Mouse (Mus musculus) liver, postnatal 0 days (tissue): ENCODE measurements at regions not wholly inside any gene's neighbourhood (a gene's known extent, or its start where the extent isn't known, plus 50 kb on each side); places are given as distances from the start of the nearest gene placed in this dataset.

ENCODE experiments used
- CTCF ChIP-seq: sonication (generic); IDR thresholded peaks from 2 replicates; pipeline ENCODE4 v1.5.1; 2016; ENCODE audit warnings: antibody characterized with exemption, low read depth
- EP300 ChIP-seq: IDR thresholded peaks from 2 replicates; pipeline ENCODE4 v1.6.1; 2016; ENCODE audit warnings: antibody characterized with exemption, low read depth, mild to moderate bottlenecking

DNA sequence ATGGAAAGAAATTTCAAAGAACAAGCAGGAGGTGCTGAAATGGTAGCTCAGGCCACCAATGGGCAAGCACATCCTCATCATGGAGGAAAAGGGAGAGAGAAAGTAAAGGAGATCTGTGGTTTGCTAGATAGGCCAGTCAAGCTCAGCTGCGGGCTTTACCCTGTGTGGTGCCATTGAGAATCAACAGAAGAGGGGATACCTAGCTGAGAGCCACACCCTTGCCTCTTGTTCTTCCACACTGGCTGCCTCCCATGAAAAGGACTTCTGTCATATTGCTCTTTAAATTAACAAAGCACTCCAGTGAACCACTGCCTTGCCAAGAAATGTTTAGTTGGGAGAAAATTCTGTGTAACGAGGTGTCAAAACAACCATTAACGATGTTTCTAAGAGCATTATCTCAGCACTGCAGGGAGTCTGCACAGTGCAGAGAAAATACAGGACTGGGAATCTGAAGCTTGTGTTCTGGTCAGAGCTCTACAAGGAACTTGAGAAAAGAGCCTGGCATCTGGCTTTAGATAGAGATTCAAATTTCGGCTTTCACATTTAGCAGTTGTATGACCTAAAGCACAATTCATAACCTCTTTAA, 510.7 kb upstream of the Tle4 start:
- no peak for TF ChIP-seq CTCF
- no peak for TF ChIP-seq EP300
